Mouse (Mus musculus) olfactory bulb, adult 2 months (tissue): ENCODE results near the gene Nwd1. TPM values are rescaled to one million over a fixed set of nuclear protein-coding genes. Genes with fewer than 3 reads are reported as not detected.
A peak's percentile ranks its signal among the peaks of the same experiment; 100 is the strongest.

Experiments used
- H3K27ac ChIP-seq: fragments of 200-500 bp; 2 replicates; pipeline ENCODE4 v1.5.1; 2012; ENCODE audit warnings: low read depth, low read length; ENCODE audit not compliant: insufficient read depth
- H3K4me1 ChIP-seq: fragments of 200-500 bp; 2 replicates; pipeline ENCODE4 v1.6.1; 2012; ENCODE audit warnings: low read length; ENCODE audit not compliant: control insufficient read depth, insufficient read depth
- H3K4me3 ChIP-seq: fragments of 200-500 bp; 2 replicates; pipeline ENCODE4 v1.5.1; 2012; ENCODE audit warnings: mild to moderate bottlenecking, low read depth, low read length, moderate library complexity; ENCODE audit not compliant: insufficient read depth
- CTCF ChIP-seq: fragments of 200-500 bp; IDR thresholded peaks from 2 replicates; pipeline ENCODE4 v1.5.1; 2012; ENCODE audit warnings: low read depth, mild to moderate bottlenecking, low read length, moderate library complexity; ENCODE audit not compliant: insufficient read depth
- POLR2A ChIP-seq: fragments of 200-500 bp; IDR thresholded peaks from 2 replicates; pipeline ENCODE4 v1.6.1; 2012; ENCODE audit warnings: mild to moderate bottlenecking, low read depth, low read length, moderate library complexity; ENCODE audit not compliant: insufficient read depth
- WGBS: fragments of 180-500 bp; shearing (Covaris S2); methylation state at CpG from one replicate; pipeline ENCODE4 v1.1.7; 2018; 5-methylcytosine and 5-hydroxymethylcytosine counted together
- polyA plus RNA-seq: library from polyadenylated mRNA; stranded (reverse); fragments of >200 nt; gene quantifications from 2 replicates; pipeline ENCODE4 v1.2.4, GENCODE M21; 2012; ENCODE audit warnings: low replicate concordance; ENCODE audit not compliant: missing spikeins, insufficient read depth, insufficient read length

Gene Nwd1
- polyA plus RNA-seq, result not detected in 2 replicates

GRCm38 (mm10) chr8:72646060-72646767 lies at the start of gene Nwd1:
Gene Nwd1, plus strand, starts transcription at chr8:72646711.
- Histone ChIP-seq H3K4me1 (peaks cover 18% of the 10 kb centered on the region), H3K27ac (peak within 1 kb of the TSS; percentile 79), H3K4me3 (peak within 1 kb of the TSS; percentile 28)
- no peak for TF ChIP-seq POLR2A
- TF ChIP-seq CTCF, result no peak
- WGBS, result 24% methylated on average over 11 of the region's 11 CpGs

DNA sequence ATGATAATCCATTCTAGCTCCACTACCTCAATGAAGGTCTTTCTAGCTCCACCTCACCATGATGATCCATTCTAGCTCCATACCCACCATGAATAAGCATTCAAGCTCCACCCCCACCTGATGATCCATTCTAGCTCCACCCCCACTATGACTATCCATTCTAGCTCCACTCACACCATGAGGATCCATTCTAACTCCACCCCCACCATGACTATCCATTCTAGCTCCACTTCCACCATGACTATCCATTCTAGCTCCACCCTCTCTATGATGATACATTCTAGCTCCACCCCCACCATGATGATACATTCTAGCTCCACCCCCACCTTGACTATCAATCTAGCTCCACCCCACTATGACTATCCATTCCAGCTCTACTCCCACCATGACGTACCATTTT lies 3.6 kb upstream of the Nwd1 start:
- WGBS, result 88% methylated on average over 1 of the region's 1 CpGs
- Histone ChIP-seq H3K4me3 (no peak overlapping the region), H3K27ac (no peak overlapping the region), H3K4me1 (peaks cover 11% of the 10 kb centered on the region)
- TF ChIP-seq POLR2A (no peak), CTCF (no peak)

GRCm38 (mm10) chr8:72644601-72645000 lies 1.9 kb upstream of the Nwd1 start:
- Histone ChIP-seq H3K4me3 (no peak overlapping the region), H3K27ac (no peak overlapping the region), H3K4me1 (peaks cover 11% of the 10 kb centered on the region)
- 68% methylated on average over 4 of the region's 4 CpGs for WGBS
- no peak for TF ChIP-seq CTCF

DNA sequence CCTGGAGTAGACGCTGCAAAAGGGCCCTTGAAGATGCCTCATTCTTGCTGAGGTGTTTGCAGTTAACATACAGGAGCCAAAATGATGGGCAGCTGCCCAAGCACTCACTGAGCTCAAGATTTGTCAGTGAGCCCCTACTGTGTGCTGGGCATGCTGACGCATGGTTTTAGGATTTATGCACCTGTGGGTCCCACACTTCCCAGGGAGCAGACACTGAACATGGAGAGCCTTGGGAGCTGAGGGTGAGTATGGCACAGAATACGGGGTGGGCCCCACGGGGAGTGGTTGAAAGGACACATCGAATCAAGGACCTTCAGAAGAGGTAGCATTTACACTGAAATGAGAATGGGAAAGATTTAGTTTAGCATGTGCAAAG lies 245 bp downstream of the Nwd1 start:
- Histone ChIP-seq H3K4me3 (peak overlapping the region; percentile 28), H3K4me1 (peaks cover 18% of the 10 kb centered on the region), H3K27ac (peak overlapping the region; percentile 79)
- TF ChIP-seq CTCF, result no peak
- no peak for TF ChIP-seq POLR2A
- WGBS, result 29% methylated on average over 5 of the region's 5 CpGs

- 90% methylated on average over 2 of the region's 2 CpGs for WGBS
- TF ChIP-seq CTCF (no peak), POLR2A (no peak)
- Histone ChIP-seq H3K4me1 (peaks cover 26% of the 10 kb centered on the region), H3K4me3 (no peak overlapping the region), H3K27ac (no peak overlapping the region)
Measured at GRCm38 (mm10) chr8:72650697-72651096, 4.2 kb downstream of the Nwd1 start.

DNA sequence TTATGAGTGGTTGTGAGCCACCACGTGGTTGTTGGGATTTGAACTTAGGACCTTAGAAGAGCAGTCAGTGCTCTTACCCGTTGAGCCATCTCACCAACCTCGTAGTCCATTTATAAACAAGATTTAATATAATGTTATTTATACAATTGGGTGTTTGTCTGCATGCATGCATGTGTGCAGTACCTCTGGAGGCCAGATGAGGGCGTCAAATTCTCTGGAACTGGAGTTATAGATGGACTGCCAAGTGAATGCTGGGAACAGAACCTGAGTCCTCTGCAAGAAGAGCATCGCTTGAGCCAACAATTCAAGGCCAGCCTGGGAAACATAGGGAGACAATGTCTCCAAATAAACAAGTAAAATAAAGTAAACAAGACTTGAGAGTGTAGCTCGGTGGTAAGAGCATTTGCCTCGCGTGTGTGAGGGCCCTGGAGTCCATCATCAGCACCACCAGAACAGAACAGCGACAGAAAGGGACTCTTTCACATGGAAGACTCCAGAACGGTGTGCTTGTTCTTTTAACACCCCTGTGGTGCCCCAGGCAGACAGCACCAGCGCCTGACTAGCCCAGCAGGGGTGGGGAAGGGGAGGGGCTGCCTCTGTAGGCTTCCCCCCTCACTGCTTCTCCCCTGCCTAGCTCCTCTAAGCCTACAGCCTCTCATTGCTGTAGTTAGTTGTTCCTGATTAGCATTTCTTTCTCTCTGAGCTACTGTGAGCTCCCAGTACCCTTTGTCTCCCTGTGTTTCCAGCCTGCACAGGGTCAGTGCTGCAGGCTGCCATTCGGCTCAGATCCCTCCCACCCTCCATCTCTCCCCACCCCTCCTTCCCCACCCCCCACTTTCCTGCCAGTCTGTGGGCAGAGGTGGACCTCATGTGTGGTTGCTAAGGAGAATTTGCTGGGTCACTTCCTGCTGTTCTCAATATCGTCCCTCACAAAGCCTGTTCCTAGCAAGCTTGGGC lies 8.3 kb downstream of the Nwd1 start:
- Histone ChIP-seq H3K27ac (peak overlapping the region; percentile 10), H3K4me1 (peaks cover 14% of the 10 kb centered on the region)
- WGBS, result 23% methylated on average over 13 of the region's 13 CpGs

GRCm38 (mm10) chr8:72655522-72655912 lies 9.0 kb downstream of the Nwd1 start:
- 54% methylated on average over 3 of the region's 3 CpGs for WGBS
- TF ChIP-seq CTCF (no peak), POLR2A (no peak)
- Histone ChIP-seq H3K4me3 (no peak overlapping the region), H3K4me1 (peaks cover 9% of the 10 kb centered on the region), H3K27ac (peak overlapping the region; percentile 8)

More for the DNA sequence above, 8.3 kb downstream of the Nwd1 start:
- TF ChIP-seq CTCF, result no peak
- no peak for TF ChIP-seq POLR2A
- no peak overlapping the region for H3K4me3 ChIP-seq

DNA sequence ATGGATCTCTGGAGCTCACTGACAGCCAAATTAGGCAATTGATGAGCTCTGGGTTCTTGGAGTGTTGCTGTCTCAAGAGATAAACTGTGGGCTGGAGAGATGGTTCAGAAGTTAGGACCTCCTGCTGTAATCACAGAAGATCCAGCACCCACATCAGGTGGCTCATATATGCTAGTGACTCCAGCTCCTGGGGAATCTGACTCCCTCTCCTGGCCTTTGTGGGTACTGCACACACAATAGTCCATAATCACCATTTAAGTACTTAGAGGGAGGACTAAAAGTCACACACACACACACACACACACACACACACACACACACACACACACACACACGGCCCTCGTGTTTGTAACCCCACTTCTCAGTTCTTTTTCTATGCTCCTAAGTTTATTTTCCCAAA lies 13.5 kb downstream of the Nwd1 start:
- H3K4me1 ChIP-seq, result peaks cover 6% of the 10 kb centered on the region
- TF ChIP-seq CTCF (no peak), POLR2A (no peak)
- H3K27ac ChIP-seq, result no peak overlapping the region
- 92% methylated on average over 2 of the region's 2 CpGs for WGBS
- H3K4me3 ChIP-seq, result no peak overlapping the region

DNA sequence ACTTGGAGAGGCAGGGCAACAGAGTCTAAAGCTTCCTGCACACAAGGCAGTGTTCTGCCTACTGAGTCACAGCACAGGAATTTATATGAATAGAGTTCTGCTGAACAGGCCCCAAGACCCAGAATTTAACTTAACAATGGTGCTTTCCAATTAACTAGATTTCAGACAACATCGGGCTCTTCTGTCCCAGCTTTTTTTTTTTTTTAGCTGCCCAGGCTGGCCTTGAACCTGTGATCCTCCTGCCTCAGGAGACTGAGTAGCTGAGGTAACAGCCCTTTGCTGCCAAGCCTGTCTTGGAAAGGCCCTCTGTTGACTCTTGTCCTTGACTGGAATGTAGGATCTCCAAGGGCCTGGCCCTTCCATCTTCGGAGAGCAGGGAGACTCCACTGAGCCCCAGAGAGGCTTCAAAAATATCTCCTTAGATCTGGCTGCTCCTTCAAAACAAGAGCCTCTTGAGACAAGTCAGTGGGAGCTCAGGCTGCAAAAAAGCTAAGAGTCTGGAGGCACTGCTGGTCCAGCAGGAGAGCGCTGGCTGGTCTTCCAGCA lies 17.7 kb downstream of the Nwd1 start:
- Histone ChIP-seq H3K27ac (no peak overlapping the region), H3K4me3 (no peak overlapping the region), H3K4me1 (no peaks in the 10 kb centered on the region)
- WGBS, result 61% methylated on average over 3 of the region's 3 CpGs
- no peak for TF ChIP-seq CTCF
- TF ChIP-seq POLR2A, result no peak
